Mouse (Mus musculus) megakaryocyte, embryonic 14.5 days (primary cell): ENCODE results near the gene S100a4. TPM values are rescaled to one million over a fixed set of nuclear protein-coding genes. Genes with fewer than 3 reads are reported as not detected.

Source experiments
- H3K27me3 ChIP-seq: replicated peaks from 2 replicates; pipeline ENCODE3; 2012; ENCODE audit warnings: inconsistent platforms
- H3K36me3 ChIP-seq: replicated peaks from 2 replicates; pipeline ENCODE3; 2012; ENCODE audit warnings: low read length, inconsistent platforms, mixed read lengths
- H3K4me1 ChIP-seq: 2 replicates; pipeline ENCODE4 v1.6.1; 2012; ENCODE audit warnings: inconsistent platforms
- H3K4me3 ChIP-seq: replicated peaks from 2 replicates; pipeline ENCODE3; 2012; ENCODE audit warnings: moderate library complexity, mild to moderate bottlenecking, inconsistent platforms
- H3K9me3 ChIP-seq: 2 replicates; pipeline ENCODE4 v1.6.1; 2012; ENCODE audit warnings: inconsistent platforms
- FLI1 ChIP-seq: IDR thresholded peaks from 2 replicates; pipeline ENCODE4 v1.6.1; 2012; ENCODE audit warnings: low read length, inconsistent platforms, mixed read lengths
- GATA1 ChIP-seq: IDR thresholded peaks from 3 replicates; pipeline ENCODE4 v1.6.1; 2012; ENCODE audit warnings: mixed read lengths, low read length, inconsistent platforms, borderline replicate concordance
- polyA plus RNA-seq: library from polyadenylated mRNA; stranded (reverse); fragments of >175 nt; gene quantifications from 2 replicates; pipeline ENCODE4 v1.2.3, GENCODE M21; 2012; ENCODE audit warnings: low replicate concordance; ENCODE audit not compliant: insufficient read depth

S100a4 gene
- polyA plus RNA-seq, 1 experiment = not detected

DNA sequence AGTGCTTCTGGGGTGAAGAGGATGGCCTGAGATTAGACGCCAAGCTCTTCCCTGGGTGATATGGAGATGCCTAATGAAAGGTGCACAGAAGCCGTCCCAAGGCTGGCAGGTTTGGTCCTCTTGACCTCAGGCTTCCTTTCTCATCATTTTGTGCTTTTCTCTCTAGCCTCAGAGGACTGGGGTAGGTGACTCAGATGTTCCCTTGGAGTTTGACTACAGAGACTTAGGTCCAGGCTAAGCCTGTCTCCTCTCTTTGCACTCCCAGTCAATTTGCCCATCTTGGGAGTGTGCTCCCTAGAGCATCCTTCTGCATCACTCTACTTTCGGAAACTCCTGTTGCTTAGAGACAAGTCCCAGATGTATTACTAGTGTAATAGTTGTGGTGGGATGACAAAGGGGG is 3.8 kb downstream of the S100a4 start:
- peaks cover 86% of the 10 kb centered on the region for H3K27me3 ChIP-seq
- no peak overlapping the region for H3K4me3 ChIP-seq
- peaks cover 62% of the 10 kb centered on the region for H3K4me1 ChIP-seq
- no peak for TF ChIP-seq GATA1
- TF ChIP-seq FLI1 = no peak
- H3K9me3 ChIP-seq = no peaks in the 10 kb centered on the region
- no peaks in the 10 kb centered on the region for H3K36me3 ChIP-seq

DNA sequence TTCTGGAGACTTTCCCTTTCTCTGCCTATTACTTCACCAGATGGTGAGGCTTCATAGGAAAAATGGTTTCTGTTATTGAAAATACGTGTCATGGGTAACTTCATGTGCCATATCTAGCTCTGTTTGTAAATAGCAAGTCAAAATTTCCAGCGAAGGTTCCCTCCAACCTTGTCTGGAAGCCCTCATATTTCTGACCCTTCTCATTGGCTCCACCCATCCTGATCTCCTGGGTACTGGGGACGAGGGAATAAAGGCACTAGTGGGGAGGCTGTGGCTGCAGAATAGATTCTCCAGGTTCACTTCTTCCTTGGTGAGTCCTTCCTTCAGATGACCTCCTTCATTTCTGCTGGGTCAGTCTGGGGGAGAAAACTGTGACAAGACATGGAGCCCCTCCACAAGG is 4.7 kb downstream of the S100a4 start, which contains the start of gene S100a5:
TSS of gene S100a5 (plus strand) at position 301 of the 400 bp plus-strand sequence.
- Histone ChIP-seq H3K9me3 (no peaks in the 10 kb centered on the region), H3K4me3 (no peak within 1 kb of the TSS), H3K4me1 (peaks cover 62% of the 10 kb centered on the region), H3K27me3 (peaks cover 83% of the 10 kb centered on the region), H3K36me3 (no peaks in the 10 kb centered on the region)
- TF ChIP-seq FLI1 (no peak), GATA1 (no peak)

DNA sequence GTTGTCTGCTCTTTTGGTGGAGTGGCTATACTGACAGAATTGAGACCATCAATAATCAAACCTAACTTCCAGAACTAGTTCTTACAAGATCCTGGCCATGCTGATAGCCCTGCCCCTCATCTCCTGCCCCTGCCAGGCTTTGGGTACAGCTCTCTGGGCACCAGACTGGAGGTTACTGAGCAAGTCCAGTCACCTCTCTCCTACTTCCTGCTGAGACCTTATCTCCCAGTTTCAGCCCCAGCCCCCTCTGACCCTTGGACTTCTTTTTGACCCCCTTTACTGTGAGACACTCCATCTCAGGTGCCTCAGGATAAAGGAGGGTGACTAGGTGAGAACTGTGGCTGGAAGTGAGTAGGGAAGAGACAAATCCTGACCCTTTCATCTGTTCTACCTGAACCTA is 5.5 kb downstream of the S100a4 start:
- H3K4me3 ChIP-seq = no peak overlapping the region
- TF ChIP-seq FLI1 (no peak), GATA1 (no peak)
- H3K4me1 ChIP-seq = peaks cover 62% of the 10 kb centered on the region
- no peaks in the 10 kb centered on the region for H3K9me3 ChIP-seq
- no peaks in the 10 kb centered on the region for H3K36me3 ChIP-seq
- H3K27me3 ChIP-seq = peaks cover 88% of the 10 kb centered on the region

DNA sequence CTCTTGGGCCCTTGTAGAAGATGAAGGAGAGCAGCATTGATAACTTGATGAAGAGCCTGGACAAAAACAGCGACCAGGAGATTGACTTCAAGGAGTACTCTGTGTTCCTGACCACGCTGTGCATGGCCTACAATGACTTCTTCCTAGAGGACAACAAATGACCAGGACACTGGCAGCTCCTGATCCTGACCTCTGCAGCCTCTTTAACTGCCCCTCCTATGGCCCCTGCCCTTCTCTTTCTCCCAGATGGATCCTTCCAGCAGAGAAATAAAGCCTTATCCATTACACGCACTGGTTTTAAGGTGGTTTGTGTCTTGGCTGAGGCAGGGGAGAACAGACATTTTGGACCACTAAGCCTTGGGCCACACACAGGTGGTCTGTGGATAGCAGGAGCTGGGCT is 7.9 kb downstream of the S100a4 start:
- no peaks in the 10 kb centered on the region for H3K9me3 ChIP-seq
- H3K36me3 ChIP-seq = no peaks in the 10 kb centered on the region
- no peak for TF ChIP-seq FLI1
- peaks cover 53% of the 10 kb centered on the region for H3K4me1 ChIP-seq
- no peak overlapping the region for H3K4me3 ChIP-seq
- H3K27me3 ChIP-seq = peaks cover 74% of the 10 kb centered on the region

DNA sequence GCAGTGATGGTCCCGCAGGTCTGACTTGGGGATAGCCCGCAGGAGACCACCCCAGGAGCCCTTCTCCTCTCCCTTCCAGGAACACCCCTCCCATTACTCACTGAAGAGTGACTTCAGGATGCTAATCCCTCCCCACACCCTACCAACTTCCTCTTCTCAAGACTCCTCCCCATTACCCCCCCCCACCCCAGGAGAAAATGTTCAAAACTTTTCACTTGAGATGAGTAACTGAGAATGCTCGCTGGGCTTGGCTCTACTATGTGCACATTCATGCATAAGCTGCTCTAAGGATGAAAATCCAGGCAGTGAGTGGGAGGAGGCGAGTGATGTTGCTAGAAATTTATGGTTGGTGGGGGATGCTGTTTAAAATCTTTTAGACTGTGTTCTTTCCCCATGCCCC is 8.5 kb downstream of the S100a4 start:
- Histone ChIP-seq H3K36me3 (no peaks in the 10 kb centered on the region), H3K9me3 (no peaks in the 10 kb centered on the region), H3K4me1 (peaks cover 53% of the 10 kb centered on the region), H3K4me3 (no peak overlapping the region), H3K27me3 (peaks cover 72% of the 10 kb centered on the region)
- TF ChIP-seq GATA1 (no peak), FLI1 (no peak)

DNA sequence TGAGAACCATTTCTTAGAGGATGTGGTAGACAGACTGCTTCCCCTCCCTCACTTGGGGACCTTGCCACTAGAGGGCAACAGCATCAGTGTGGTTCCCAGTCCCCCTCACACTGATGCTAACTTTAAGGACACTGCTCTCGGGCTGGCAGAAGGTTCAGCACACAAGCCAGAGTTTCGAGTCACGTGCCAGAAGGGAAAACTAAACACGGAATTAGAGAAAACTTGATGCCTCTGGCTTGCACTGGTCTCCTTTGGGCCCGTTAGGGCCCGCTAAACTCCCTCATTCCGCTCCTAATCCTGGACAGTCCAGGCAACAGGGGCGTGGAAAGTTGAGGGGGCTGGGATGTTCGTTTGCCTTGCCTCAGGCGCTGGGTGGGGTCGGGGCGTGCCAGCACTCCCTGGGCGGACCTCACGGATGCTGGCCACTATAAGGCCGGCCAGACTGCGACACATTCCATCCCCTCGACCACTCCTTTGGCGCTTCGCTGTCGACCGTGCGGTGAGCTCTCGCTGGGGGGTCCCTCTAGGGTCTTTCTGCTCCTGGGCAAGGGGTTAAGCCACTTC is 9.2 kb downstream of the S100a4 start, which contains the start of gene S100a6:
TSS of gene S100a6 (plus strand) at position 155 of the 564 bp plus-strand sequence.
- Histone ChIP-seq H3K36me3 (no peaks in the 10 kb centered on the region), H3K4me3 (peak within 1 kb of the TSS; percentile 88), H3K9me3 (no peaks in the 10 kb centered on the region), H3K4me1 (peaks cover 53% of the 10 kb centered on the region), H3K27me3 (peaks cover 65% of the 10 kb centered on the region)
- TF ChIP-seq GATA1 = no peak
- TF ChIP-seq FLI1 = no peak

DNA sequence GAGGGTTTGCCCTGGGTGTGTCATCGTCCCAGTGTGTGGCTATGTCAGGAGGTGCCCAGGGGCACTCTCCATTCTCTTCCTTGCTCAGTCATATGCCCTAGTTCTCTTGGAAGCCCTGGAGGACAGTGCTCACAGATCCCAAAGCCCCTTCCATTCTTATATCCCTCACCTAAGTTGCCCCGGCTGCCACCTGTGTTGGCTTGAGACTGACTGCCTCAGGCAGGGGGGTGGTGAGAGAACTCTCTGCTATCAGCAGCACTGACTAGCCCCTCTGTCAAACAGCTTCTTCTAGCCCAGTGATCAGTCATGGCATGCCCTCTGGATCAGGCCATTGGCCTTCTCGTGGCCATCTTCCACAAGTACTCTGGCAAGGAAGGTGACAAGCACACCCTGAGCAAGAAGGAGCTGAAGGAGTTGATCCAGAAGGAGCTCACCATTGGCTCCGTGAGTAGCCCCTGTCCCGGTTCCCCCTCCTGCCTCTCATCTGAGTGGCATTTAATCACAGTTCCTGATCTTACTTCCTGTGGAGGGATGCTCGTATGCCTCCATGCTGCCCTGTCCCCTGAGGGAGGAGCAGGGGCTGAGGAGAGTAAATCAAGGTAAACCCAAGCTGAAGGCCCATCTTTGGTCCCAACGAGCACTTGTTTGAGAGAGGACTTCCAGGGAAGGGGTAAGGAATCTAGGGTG is 10.0 kb downstream of the S100a4 start:
- no peaks in the 10 kb centered on the region for H3K9me3 ChIP-seq
- H3K36me3 ChIP-seq = no peaks in the 10 kb centered on the region
- H3K27me3 ChIP-seq = peaks cover 57% of the 10 kb centered on the region
- peak overlapping the region; percentile 88 for H3K4me3 ChIP-seq
- peaks cover 48% of the 10 kb centered on the region for H3K4me1 ChIP-seq
- TF ChIP-seq GATA1 (no peak), FLI1 (no peak)

DNA sequence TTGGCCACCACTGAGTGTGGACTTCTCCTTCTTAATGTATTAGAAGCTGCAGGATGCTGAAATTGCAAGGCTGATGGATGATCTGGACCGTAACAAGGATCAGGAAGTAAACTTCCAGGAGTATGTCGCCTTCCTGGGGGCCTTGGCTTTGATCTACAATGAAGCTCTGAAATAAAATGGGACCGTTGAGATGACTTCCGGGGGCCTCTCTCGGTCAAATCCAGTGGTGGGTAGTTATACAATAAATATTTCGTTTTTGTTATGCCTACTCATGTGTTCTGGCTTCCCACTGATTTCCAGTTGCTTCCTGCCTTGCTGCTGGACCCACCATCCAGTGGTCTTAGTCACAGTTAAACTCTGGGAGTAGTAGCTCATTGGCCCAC is 10.6 kb downstream of the S100a4 start:
- TF ChIP-seq GATA1 (no peak), FLI1 (no peak)
- Histone ChIP-seq H3K4me3 (peak overlapping the region; percentile 88), H3K36me3 (no peaks in the 10 kb centered on the region), H3K27me3 (peaks cover 51% of the 10 kb centered on the region), H3K9me3 (no peaks in the 10 kb centered on the region), H3K4me1 (peaks cover 42% of the 10 kb centered on the region)

DNA sequence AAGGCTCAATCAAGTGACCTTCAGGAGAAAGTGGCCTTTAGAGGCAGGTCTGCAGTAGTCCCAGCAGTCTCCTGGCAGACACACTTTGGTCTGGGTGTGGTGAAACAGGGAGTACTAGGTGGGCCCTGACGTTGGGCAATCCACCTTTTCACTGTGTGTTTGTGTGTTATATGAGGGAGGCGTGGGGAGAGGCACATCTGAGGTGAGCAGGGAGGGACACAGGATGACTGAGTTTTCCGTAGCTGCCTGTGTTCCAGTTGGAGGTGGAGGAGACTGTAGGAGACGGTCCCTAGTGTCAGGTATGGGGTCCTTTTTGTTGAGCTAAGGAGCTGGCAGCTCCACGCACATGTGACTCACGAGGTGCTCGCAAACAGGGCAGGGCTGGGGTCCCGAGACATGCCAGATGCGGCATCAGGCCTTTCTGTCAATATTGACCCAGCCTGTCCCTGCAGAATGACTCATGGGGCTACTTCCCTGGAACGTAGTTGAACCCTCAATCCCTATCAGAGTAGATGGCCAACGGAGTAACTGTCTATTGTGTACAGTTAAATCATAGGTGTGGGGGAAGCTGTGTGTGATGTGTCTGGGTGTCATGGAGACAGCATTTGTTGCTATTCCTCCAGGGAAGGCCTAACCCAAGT is 11.2 kb downstream of the S100a4 start:
- no peaks in the 10 kb centered on the region for H3K9me3 ChIP-seq
- no peaks in the 10 kb centered on the region for H3K36me3 ChIP-seq
- no peak for TF ChIP-seq FLI1
- H3K4me3 ChIP-seq = peak overlapping the region; percentile 56
- peaks cover 40% of the 10 kb centered on the region for H3K4me1 ChIP-seq
- H3K27me3 ChIP-seq = peaks cover 46% of the 10 kb centered on the region

DNA sequence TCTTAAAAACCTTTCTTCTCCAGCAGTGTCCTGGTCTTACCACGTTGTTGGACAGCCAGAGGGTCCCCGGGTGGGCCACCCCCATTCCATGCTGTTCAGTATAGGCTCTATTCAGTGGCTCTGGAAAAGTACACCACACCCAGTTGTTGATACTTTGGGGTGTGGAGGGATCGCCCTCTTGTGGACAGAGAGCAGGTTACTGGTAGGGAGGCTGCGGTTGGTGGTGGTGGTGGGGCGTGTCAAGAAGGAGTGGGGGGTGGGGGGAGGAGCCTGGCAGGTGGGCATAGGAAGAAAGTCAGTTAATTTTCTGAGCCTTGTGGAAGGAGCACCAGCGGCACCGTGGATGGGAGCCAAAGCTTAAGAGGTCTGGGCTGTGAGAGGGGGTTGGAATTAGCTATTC is 11.8 kb downstream of the S100a4 start:
- Histone ChIP-seq H3K4me3 (no peak overlapping the region), H3K36me3 (no peaks in the 10 kb centered on the region), H3K9me3 (no peaks in the 10 kb centered on the region), H3K4me1 (peaks cover 40% of the 10 kb centered on the region), H3K27me3 (peaks cover 40% of the 10 kb centered on the region)
- TF ChIP-seq FLI1 = no peak
- no peak for TF ChIP-seq GATA1
